Mouse (Mus musculus) right cerebral cortex, postnatal 4 days (tissue): ENCODE measurements around the gene Qrsl1.

Experiments
- DNase-seq: peaks from one replicate; pipeline ENCODE4 v3.0.0-alpha.2; 2022

Gene Qrsl1

GRCm38 (mm10) chr10:43856351-43856750 lies 45.2 kb downstream of the Qrsl1 start:
- no peak for DNase-seq

- DNase-seq: no peak
Measured at GRCm38 (mm10) chr10:43855916-43856315, 45.6 kb downstream of the Qrsl1 start.

GRCm38 (mm10) chr10:43851898-43852297 lies 49.6 kb downstream of the Qrsl1 start:
- DNase-seq: no peak

GRCm38 (mm10) chr10:43849478-43849877 lies 52.1 kb downstream of the Qrsl1 start:
- DNase-seq: no peak

- no peak for DNase-seq
Measured at GRCm38 (mm10) chr10:43846141-43846622, 55.4 kb downstream of the Qrsl1 start.

GRCm38 (mm10) chr10:43845442-43845841 lies 56.1 kb downstream of the Qrsl1 start:
- DNase-seq: no peak

- DNase-seq: no peak
Measured at GRCm38 (mm10) chr10:43841441-43841840, 60.1 kb downstream of the Qrsl1 start.

GRCm38 (mm10) chr10:43832868-43833267 lies 68.7 kb downstream of the Qrsl1 start:
- peak; percentile 6 for DNase-seq

- DNase-seq: no peak
Measured at GRCm38 (mm10) chr10:43830251-43831018, 71.1 kb downstream of the Qrsl1 start.

GRCm38 (mm10) chr10:43828686-43829015 lies 72.9 kb downstream of the Qrsl1 start:
- no peak for DNase-seq

- DNase-seq: no peak
Measured at GRCm38 (mm10) chr10:43827958-43828685, 73.4 kb downstream of the Qrsl1 start.

GRCm38 (mm10) chr10:43826773-43827621 lies 74.5 kb downstream of the Qrsl1 start:
- DNase-seq: no peak

- DNase-seq: no peak
Measured at GRCm38 (mm10) chr10:43825696-43826095, 75.8 kb downstream of the Qrsl1 start.

GRCm38 (mm10) chr10:43824713-43825112 lies 76.8 kb downstream of the Qrsl1 start:
- no peak for DNase-seq
